Mouse (Mus musculus) bone marrow macrophage, adult 2 months (primary cell): Measurements from ENCODE around the gene Ykt6.

Source experiments
- CTCF ChIP-seq: IDR thresholded peaks from 2 replicates; pipeline ENCODE4 v1.5.1; 2012; ENCODE audit warnings: low read depth, mild to moderate bottlenecking, low read length, moderate library complexity
- POLR2A ChIP-seq: IDR thresholded peaks from 2 replicates; pipeline ENCODE4 v1.6.1; 2012; ENCODE audit warnings: mild to moderate bottlenecking, low read depth, low read length, borderline replicate concordance

DNA sequence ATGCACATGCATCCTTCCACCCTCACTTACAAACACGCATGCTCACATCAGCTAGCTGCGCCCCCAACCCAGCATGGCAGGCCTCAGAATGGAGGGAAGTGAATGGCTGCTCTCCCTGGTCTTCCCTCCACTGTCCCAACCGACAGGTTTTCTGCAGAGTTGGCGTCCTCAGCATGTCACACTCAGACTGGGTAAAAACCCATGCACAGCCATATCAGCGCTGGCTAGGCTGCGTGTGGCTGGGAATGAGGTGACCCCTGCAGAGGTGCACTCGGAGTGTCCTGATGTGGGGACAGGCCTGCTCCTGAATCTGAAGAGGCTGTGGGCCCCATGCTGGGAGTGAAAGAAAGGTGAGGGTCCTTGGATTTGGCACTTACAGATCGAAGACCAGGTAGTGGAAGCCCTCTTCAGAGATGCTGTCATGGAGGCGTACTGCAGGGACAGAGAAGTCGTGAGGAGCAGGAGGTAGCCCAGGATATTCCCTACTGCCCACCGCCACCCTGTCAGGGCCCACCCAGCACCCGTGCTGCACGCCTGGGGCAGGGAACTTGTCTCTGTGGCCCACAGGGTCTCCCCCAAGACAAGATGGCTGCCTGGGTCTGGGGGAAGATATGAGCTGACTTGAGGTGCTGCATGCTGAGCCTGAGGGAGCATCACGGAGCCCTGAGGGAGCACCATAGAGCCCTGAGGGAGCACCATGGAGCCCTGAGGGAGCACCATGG, 45.6 kb downstream of the Ykt6 start:
- TF ChIP-seq POLR2A (no peak), CTCF (no peak)
